Mouse (Mus musculus): ENCODE measurements around the gene Duox1.

Gene Duox1

DNA sequence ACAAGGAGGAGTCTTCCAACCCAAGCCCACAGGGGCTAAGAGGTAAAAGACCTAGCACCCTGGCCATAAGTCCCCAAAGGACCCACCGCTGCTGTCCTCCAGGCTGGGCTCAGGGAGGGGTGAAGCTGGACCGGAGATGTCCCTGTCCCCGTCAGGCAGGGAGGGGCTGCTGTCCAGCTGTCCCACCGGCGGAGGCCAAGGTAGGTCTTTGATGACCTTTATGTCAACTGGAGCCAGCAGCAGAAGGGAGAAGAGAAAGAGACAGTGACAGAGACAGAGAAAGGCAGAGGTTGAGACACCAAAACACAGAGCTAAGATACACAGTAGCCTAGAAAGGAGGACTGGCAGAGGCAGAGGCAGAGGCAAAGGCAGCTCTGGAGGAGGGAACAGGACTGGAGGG, 39.9 kb downstream of the Duox1 start:
- no peak for DNase-seq (ENCODE audit: low spot score)

DNA sequence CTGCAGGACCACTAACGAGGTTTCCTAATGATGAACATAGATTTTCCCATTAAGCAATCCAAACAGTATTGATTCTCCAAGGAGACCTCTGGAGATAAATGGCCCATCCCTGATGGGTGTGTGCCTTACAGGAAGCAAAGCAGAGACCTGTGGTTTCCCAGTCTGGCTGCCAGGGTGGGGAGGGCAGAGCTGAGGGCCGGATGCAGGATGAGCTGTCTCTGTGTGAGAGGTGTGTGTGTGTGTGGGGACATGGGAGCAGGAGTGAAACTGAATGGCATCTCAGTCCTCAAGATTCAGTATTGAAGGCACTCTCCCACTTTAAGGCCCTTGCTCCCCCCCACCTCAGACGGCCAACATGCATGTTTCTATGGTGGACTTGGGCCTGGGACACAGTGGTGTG, 40.7 kb downstream of the Duox1 start:
- no peak for DNase-seq (ENCODE audit: low spot score)

DNA sequence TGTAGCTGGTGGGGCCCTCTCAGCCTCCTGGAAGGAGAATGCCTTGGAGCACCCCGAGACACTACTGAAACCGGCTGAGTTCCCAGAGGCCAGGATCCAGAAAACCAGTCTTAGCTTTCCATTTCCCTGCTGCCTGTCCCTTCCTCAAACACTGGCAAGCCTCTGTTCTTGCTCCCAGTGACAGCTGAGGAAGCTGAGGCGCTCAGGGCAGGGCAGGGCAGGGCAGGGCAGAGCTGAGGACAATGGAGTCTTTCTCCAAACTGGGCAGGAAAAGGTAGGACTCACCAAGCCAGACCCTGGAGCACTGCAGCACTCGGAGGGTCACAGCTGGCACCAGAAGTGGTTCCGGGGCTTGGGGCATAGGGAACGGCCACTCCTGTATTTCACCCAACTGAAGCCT, 44.8 kb downstream of the Duox1 start:
- no peak for DNase-seq (ENCODE audit: low spot score)

DNA sequence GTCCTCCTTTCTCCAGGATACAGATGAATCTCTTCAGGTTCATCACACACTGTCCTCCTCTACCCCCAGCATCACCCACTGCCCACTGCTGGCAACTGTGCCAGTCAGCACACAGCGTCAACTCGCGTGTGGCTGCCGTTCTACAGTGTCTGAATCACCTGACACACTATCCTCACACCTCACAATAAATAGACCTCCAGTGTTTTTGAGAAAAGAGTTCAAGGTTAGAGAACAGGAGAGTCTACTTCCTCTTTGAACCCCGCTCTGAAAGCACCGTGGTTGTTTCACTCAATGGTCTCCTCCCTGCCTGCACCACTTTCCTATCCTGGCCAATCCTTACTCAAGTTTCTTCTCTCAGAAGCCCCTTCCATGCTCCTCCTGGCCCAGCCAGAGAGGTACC, 45.7 kb downstream of the Duox1 start:
- no peak for DNase-seq (ENCODE audit: low spot score)

DNA sequence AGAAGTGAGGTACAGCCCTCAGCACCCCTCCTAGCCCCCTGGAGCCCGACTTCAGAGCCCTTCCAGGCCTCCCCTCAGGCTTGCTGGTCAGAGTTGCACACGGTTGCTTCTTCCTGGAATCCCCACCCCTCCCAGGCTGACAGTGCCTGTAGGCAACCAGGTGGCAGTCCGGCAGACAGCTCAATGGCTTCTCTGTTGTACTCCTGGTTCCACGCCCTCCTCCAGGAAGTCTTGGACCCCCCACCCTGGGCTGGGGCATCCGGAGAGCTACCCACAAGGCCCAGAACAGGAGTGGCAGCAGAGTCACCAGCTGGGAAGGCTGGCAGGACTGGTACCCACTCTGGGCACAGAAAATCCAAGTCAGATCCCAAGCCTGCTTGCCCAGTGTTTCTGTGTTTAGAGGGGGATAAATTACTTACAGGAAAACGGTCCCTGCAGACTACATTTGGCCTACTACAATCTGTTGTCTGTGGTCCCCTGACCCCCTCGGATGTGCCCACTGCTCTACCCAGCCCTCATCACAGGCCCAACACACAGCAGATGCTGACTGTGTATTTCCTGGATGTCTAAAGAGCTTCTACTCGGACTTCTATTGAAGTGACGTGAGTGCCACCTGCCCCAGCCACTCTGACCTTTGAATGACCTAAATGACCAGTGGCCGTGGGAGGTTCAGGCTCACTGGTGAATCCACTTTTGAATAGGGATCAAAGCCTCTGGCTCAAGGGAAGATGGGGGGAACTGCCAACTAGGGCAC, 46.6 kb downstream of the Duox1 start:
- no peak for DNase-seq (ENCODE audit: low spot score)

DNA sequence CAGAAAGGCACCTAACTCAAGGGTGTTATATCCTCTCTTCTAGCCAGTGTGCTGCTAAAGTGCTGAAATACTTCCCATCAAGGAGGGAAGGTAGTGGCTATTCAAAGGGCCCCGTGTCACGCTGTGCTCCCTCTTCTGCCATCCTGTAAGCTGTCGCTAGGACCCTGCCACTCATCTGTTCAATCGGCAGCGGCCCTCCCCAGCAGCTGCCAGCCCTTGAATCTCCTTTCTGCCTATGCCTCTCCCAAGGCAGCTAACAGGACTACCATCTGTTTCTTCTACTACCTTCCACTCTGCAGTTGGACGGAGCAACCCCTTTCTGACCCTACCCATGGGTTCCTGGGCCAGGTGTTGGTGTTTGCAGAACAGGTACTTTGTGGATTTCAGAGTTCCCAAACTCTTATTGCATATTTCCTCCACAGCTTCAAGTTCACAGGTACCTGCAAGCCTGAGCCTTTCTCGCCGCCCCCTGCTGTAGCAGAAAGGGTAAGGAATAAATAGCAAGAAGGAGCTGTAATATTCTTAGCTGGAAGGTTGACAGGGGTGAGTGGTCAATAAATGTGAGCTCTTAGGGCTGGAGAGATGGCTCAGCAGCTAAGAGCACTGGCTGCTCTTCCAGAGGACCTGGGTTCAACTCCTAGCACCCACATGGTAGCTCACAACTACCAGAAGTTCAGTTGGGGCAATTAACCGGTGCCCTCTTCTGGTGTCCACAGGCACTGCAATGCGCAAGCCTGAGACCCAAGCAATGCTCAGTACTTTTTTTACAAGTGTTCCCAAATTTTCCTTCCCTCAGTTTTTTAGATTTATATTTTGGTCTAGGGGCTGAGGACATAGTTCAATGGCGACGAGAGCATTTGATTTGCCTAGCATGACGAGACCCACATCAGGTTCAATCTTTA, 47.4 kb downstream of the Duox1 start:
- no peak for DNase-seq (ENCODE audit: low spot score)

DNA sequence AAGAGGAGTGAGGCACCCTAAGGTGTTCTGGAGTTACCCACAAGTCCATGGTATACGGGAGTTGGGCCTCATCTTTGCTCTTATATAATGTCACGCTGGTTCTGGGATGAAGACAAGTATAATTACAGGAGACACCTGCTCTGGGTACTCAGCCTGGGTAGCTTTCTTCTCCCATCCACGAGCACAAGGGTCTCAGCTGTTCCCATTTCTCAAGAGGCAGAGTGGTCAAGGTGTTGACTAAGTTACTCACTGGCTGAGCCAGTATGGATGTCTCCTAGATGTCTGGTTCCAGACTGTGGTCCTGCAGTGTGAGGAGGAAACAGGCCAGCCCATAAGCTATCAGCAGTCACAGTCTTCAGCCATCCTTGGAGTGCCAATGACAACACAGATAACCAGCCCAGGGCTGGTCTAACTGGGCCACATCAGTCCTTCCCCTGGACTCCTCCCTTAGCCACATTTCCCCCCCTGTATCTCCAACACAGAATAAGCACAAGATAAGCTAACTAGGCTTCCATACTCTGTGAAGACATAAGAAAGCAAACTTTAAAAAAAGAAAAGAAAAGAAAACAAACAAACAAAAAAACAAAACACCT, 49.0 kb downstream of the Duox1 start:
- DNase-seq (ENCODE audit: low spot score) = no peak

DNA sequence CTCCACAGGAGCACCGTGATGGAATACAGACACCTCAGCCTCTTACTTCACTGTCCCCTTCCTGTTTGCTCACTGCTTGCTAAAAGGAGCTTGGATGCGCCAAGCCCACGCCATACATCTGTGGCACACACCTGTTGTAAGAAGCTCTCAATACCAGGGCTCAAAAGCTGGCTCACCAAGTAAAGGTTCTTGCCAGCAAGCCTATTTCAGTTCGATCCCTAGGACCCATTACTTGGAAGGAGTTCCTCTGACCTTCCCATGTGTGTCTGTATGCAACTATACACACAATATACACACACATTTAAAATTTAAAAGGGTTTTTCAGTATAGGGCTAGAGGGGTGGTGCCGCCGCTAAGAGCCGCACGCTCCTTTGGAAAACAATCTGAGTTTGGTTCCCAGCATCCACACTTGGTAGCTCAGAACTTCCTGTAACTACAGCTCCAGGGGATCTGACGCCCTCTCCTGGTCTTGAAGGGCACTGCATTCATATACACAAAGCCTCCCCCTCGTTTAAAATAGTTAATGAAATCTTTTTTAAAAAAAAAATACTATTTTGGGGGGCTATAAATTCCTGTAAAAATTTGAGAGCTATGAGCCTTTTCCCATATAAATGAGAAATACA, 49.9 kb downstream of the Duox1 start:
- no peak for DNase-seq (ENCODE audit: low spot score)

DNA sequence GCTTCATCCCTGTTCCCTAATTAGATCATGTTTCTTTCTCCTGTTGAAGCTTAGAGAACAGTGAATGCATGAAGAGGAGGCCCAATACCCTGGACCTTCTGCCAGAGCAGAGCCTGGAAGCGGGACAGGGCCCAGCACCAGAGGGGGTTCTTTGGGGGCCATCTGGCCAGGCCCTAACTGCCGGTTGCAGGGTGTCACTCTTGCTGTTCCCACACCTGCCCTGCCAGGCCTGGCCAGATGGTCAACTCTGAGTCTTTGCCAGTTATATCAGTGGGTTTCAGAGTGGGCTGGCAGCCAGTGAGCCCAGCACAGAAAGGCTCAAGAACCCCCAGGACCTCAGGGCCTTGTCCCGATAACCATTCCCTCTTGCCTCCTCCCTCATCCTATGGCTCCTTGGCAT, 50.6 kb downstream of the Duox1 start:
- no peak for DNase-seq (ENCODE audit: low spot score)

DNA sequence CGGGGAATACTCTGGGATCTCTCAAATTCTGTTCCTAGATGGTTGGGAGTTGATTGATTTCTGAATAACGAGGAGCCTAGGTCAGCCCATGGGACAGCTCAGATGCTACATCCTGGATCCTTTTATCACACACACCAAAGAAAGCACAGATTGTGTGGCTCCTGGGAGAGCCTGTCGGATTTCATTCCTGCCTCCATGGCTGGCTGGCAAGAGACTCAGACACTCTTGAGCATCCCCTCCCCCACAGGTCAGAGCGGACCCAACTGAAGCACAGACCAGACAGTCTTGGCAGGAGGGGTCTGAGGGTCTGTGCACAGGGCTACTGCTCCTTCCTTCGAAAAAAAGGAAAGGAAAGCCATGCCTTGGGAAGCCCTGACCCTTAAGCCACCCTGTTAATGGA, 51.2 kb downstream of the Duox1 start:
- no peak for DNase-seq (ENCODE audit: low spot score)

DNA sequence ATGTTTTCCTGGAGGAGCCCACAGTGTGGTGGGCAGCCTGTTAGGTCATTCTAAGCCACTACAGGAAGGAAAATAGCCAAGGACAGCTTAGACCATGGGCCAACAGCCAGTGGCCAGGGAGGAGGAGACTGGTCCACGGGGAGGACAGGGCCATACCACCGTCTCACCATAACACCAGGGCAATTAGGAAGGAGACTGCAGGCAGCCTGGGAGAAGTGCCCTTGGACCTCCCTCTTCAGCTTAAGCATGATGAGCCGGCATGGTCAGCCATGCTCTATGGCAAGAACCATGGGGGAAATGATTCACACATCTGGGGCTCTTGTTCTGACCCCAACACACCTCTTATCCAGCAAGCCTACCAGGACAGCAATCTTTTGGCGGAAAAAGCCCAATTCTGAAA, 51.7 kb downstream of the Duox1 start:
- no peak for DNase-seq (ENCODE audit: low spot score)

DNA sequence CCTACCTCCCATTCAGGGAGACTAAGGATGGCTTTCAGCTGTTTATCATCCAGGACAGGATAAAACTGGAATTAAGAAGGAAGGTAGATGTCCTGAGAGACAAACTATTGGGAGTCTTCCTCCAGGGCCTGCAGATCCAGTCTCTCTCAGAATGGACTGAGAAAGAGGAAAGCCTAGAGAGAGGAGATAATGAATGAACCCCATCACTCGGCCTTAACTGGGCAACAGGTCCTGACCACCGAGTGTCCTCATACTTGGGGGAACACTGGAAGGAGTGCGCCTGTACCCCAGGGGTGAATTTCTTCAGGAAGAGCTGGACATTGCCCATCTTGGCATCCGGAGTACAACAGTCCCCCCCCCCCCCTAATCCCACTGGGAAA, 52.2 kb downstream of the Duox1 start:
- DNase-seq (ENCODE audit: low spot score) = no peak

DNA sequence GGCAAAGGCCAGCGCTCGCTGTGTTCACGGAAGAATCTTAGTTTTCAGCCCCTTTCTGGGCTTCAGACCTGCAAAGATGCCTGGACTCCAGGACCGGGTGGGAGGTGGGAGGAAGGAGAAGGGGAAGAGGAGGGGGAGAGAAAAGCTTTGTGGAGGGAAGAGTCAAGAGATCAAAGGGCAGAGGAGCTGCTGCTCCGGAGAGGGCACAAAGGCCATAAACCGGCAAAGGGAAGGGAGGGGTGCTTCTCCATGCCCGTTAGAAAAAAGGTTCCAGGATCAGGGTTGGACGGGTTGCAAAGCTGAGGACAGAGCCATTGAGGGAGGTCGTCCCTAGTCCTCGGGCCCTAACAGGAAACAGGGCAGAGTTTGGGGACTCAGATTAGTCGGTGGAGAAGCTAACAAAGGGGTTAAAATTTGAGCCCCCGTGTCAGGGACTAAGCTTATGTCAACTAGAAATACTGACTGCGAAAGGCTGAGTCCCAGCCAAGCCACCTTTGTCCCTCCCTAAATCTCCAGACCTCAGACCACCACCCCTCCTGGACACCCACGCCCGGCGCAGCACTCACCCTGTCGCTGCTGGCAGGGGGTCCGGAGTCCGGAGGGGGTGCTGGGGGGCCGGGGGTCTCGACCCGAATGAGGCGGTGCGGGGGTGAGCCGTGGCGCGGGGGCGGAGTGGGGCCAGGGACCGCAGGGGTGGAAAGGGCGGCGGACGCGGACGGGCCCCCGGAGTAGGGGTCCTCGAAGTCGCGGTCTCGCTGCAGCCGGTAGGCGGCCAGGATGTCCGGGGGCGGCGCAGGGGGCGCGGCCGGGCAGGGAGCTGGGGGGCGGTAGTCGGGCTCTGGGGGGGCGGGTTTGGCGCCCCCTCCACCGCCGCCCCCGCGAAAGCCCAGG, 52.9 kb downstream of the Duox1 start:
- no peak for DNase-seq (ENCODE audit: low spot score)

DNA sequence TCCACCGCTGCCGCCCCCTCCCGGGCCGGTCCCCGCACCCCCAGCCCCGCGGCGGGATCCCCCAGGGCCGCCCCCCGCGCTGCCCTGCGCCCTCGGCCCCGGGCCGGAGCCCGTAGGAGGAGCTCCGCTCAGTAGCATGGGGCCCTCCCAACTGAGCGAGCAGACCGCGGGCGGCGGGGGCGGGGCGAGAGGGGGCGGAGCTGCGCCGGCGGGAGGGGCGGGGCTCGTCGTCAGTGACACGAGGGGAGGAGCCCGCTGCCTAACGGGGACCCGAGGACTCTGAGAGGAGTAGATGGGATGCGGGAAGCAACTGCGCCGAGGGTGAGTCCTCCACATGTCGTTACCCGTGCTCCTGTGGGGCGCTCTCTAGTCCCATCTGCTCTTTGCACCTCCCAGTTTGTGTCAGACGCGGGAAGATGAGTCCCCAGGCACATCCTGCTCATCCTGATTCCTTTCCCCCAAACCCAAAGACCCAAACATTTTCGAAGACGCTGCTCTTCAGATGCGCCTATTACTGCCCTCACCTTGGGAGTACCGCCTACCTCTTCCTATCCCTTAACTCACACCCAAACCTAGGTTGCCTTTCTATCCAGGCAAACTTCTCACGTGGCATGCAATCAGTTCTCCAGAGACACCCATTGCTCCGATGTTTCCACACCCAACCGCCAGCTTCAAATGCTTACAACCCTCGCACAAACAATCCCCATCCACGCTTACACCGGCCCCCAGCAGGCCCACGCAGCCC, 53.7 kb downstream of the Duox1 start, which contains the start of gene Shf:
Gene Shf, minus strand, starts transcription at position 168 of the 745 bp plus-strand sequence.
- peak; percentile 84 for DNase-seq (ENCODE audit: low spot score)

DNA sequence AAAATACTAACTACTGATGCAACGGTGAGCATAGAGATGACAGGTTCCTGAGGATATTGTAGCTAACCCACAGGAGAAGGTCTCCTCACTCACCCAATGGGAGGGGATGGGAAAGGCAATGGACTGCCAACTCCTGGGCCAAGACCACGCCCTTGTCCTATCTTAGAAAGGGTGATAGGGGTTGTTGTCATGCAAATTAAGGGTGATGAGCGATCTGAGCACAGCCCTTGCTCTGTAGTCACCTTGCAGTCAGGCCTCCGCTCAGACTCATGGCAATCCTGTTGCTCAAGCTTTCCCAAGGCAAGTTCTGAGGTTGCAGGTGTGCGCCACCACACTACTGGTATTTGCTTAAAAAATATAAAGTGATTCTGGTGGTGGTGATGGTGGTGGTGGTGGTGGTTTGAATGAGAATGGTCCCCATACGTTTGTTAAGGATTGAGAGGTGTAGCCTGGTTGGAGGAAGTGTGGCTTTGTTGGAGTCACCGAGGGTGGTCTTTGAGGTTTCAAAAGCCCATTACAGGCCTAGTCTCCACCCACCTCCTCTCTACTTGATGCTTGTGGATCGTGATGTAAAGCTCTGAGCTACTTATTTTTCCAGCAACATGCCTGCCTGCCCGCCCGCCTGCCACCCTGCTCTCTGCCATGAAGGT, 54.8 kb downstream of the Duox1 start:
- DNase-seq (ENCODE audit: low spot score) = no peak

DNA sequence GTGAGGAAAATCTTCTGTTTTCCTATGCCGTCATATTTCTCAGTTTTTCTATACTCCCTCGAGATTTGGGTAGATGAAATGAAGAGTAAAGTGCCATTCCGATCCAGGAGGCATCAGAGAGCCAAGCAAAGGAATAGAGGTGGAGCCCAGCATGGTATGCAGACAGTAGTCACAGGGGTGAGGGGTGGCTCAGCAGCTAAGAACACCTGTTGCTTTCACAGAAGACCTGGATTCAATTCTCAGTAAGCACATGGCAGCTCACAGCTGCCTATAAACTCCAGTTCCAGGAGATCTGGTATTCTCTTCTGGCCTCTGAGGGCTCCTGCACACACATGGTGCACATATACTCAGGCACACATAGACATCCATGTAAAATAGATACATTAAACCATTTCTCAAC, 56.6 kb downstream of the Duox1 start:
- no peak for DNase-seq (ENCODE audit: low spot score)

DNA sequence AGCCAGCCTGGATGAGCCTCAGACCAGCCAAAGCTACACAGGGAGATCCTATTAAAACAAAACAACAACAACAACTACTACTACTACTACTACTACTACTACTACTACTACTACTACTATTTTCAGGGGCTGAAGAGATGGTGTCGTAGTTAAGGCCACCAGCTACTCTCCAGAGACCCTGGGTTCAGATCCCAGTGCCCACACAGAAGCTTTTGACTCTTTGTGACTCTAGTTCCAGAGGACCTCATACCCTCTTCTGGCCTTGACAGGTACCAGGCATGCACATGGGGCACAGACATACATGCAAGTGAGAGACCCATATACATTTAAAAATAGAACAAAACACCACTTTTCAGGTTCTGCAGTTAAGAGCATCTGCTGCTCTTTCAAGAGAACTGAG, 57.1 kb downstream of the Duox1 start:
- DNase-seq (ENCODE audit: low spot score) = no peak

DNA sequence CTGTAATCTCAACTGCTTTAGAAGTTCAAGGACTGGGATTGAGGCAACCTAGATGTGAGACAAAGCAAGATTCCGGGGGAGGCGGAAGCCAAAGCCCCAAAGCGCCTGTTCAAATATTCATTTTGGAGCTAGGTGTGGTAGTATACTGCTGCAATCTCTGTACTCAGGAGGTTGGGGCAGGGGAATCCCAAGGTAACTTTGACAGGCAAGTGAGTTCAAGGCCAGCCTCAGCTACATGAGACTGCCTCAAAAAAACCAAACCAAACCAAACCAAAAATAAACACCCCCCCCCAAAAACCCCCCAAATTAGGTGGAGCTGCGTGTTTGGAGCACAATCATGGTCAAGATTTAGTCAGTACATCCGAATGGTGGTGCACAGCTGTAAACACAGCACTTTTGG, 58.5 kb downstream of the Duox1 start:
- no peak for DNase-seq (ENCODE audit: low spot score)

DNA sequence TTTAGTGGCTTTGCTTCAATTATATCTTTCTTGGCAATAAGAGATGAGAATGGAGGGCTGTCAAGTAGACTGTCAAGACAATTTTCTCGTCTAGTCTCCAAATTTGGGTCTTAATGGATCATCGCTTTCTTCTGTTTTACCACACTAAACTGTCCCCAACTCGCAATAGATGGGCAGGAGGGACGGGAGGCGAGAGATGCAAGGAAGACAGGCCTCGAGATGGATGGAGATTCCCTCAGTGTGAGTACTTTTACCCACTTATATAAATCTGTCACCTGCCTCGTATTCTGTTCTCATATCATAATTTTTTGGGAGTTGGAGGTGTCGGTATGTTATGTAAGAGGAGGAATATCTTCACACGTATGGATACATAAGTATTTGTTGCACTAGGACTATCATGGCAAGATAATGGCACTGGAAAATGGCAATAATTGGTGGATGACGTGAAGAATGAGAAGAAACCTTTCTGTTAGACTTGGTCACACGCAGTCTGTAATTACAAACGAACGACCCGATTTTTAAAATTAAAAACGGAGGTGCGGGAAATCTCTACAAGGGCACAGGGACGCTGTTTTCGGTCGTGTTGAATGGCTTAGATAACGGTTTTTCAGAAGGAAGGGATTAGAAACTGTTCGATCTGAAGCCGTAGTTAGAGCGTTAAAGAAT, 59.3 kb downstream of the Duox1 start:
- DNase-seq (ENCODE audit: low spot score) = no peak
